Mouse (Mus musculus) cerebellum, adult 2 months (tissue): Measurements from ENCODE around the gene Arhgap35. TPM values are rescaled to one million over a fixed set of nuclear protein-coding genes. Genes with fewer than 3 reads are reported as not detected.

Experiments used
- DNase-seq, 2 experiments: peaks; one replicate each; pipeline ENCODE4 v3.0.0; 2021
- H3K27ac ChIP-seq: fragments of 200-500 bp; 2 replicates; pipeline ENCODE4 v1.5.1; 2012; ENCODE audit warnings: low read length, control low read depth, inconsistent platforms; ENCODE audit not compliant: insufficient read depth
- H3K27me3 ChIP-seq: fragments of 200-500 bp; 2 replicates; pipeline ENCODE4 v1.6.1; 2012; ENCODE audit warnings: inconsistent platforms, mild to moderate bottlenecking, low read length, moderate library complexity; ENCODE audit not compliant: control insufficient read depth, insufficient read depth
- H3K4me1 ChIP-seq: fragments of 200-500 bp; 2 replicates; pipeline ENCODE4 v1.6.1; 2011; ENCODE audit warnings: low read length; ENCODE audit not compliant: control insufficient read depth, insufficient read depth
- H3K4me3 ChIP-seq: fragments of 200-500 bp; replicated peaks from 2 replicates; pipeline ENCODE3; 2011; ENCODE audit warnings: mild to moderate bottlenecking, low read depth, low read length, control low read depth; ENCODE audit not compliant: insufficient read depth
- CTCF ChIP-seq: fragments of 200-500 bp; IDR thresholded peaks from 2 replicates; pipeline ENCODE4 v1.5.1; 2011; ENCODE audit warnings: low read depth, mild to moderate bottlenecking, control low read depth, low read length, moderate library complexity, borderline replicate concordance; ENCODE audit not compliant: insufficient read depth
- POLR2A ChIP-seq: fragments of 200-500 bp; IDR thresholded peaks from 2 replicates; pipeline ENCODE4 v1.6.1; 2011; ENCODE audit warnings: low read length, control low read depth, borderline replicate concordance; ENCODE audit not compliant: insufficient read depth
- WGBS: fragments of 180-500 bp; shearing (Covaris S2); methylation state at CpG from one replicate; pipeline ENCODE4 v1.1.7; 2018; 5-methylcytosine and 5-hydroxymethylcytosine counted together
- polyA plus RNA-seq: library from polyadenylated mRNA; depleted of rRNA; stranded (reverse); fragments of >200 nt; gene quantifications from 2 replicates; pipeline ENCODE4 v1.2.3, GENCODE M21; 2012

Arhgap35 gene
- polyA plus RNA-seq, 1 experiment: 55.3 TPM

- TF ChIP-seq CTCF (peak; percentile 81), POLR2A (no peak)
- no peaks in the 10 kb centered on the region for H3K27me3 ChIP-seq
- DNase-seq: peak; percentile 50 to 55
- 17% methylated on average over 10 of the region's 10 CpGs for WGBS
- H3K4me3 ChIP-seq: no peak overlapping the region
- no peak overlapping the region for H3K27ac ChIP-seq
- no peaks in the 10 kb centered on the region for H3K4me1 ChIP-seq
Measured at GRCm38 (mm10) chr7:16629598-16630296, 15.0 kb upstream of the Arhgap35 start.

- Histone ChIP-seq H3K27me3 (no peaks in the 10 kb centered on the region), H3K4me1 (no peaks in the 10 kb centered on the region), H3K27ac (no peak overlapping the region), H3K4me3 (peak overlapping the region; percentile 22)
- DNase-seq: peak; percentile 58
- no peak for TF ChIP-seq POLR2A
- TF ChIP-seq CTCF: peak; percentile 82
- 30% methylated on average over 12 of the region's 12 CpGs for WGBS
Measured at GRCm38 (mm10) chr7:16628096-16628771, 13.4 kb upstream of the Arhgap35 start.

DNA sequence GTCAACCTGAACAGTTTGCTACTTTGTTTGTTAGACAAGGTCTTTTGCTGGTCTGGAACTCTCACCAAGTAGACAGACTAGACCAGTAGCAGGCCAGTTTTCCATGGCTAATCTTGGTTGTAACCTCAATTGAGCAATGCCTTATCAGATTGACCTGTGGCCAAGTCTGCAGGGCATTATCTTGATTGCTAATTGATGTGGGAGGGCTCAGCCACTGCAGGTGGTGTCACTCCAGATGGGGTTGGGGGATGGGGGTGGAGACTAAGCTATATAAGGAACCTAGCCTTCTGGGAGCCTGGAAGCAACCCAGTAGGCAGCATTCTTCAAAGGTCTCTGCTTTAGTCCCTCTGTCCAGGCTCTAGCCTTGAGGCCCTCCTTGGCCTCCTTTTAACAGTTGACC lies 8.9 kb upstream of the Arhgap35 start:
- no peak overlapping the region for H3K4me3 ChIP-seq
- peak in 1 of 2 experiments; percentile 42 for DNase-seq
- no peaks in the 10 kb centered on the region for H3K4me1 ChIP-seq
- no peaks in the 10 kb centered on the region for H3K27me3 ChIP-seq
- TF ChIP-seq POLR2A: no peak
- TF ChIP-seq CTCF: no peak
- no peak overlapping the region for H3K27ac ChIP-seq

GRCm38 (mm10) chr7:16623131-16623530 lies 8.3 kb upstream of the Arhgap35 start:
- 71% methylated on average over 4 of the region's 4 CpGs for WGBS
- Histone ChIP-seq H3K4me1 (no peaks in the 10 kb centered on the region), H3K27ac (no peak overlapping the region), H3K27me3 (no peaks in the 10 kb centered on the region), H3K4me3 (no peak overlapping the region)
- TF ChIP-seq CTCF (no peak), POLR2A (no peak)
- no peak for DNase-seq

DNA sequence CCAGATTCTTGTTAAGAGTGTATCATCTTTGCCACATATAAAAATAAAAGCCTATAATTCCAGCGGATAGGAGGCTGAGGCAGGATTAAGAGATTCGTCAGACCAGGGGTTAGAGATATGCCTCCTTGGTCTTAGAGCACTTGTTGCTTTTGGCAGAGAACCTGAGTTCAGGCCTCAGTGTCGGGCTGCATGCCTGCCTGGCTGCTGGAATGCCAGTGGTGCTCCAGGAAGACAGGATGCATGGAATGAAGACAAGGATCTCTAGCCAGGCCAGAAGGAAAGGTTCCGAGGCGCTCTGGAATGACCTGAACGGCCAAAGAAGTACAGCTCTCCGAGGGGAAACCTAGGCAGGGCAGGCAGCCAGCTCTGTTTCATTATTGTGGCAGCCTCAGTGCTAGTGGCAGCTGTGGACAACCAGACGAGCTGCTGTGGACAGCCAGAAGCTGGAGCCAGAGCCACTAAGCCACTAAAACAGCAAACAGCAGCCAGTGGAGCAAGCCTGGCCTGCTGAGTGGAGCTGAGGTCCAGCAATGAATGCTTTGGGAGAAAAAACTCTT lies 6.4 kb upstream of the Arhgap35 start:
- H3K4me3 ChIP-seq: no peak overlapping the region
- DNase-seq: no peak
- H3K27me3 ChIP-seq: no peaks in the 10 kb centered on the region
- no peak overlapping the region for H3K27ac ChIP-seq
- no peak for TF ChIP-seq POLR2A
- TF ChIP-seq CTCF: no peak
- WGBS: 50% methylated on average over 8 of the region's 8 CpGs
- no peaks in the 10 kb centered on the region for H3K4me1 ChIP-seq

DNA sequence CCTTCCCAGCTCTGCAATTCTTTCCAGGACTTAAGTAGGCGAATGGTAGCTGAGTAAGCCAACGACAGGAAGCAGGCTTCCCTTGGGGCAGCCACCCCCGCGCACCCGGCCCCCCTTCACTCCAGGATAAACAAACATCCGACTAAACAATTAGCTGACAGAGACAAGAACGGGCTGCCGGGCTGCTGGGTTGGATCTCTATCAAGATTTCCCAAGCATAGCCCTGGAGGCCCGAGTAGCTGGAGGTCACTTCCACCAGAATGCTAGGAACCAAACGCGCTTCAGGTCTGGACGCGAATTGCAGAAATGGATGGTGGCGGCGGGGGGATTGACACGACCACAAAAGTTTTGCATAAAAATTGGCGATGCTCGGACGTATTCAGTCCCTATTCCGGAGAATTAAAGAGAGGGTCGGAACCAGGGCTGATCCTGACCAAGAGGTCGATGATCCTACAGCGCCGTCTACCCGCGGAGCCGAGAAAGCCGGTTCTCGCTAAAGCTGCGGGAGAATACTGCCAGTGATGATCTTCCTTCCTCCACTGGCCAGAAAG lies 3.9 kb upstream of the Arhgap35 start:
- no peaks in the 10 kb centered on the region for H3K27me3 ChIP-seq
- peak overlapping the region; percentile 44 for H3K4me3 ChIP-seq
- WGBS: 4% methylated on average over 30 of the region's 30 CpGs
- no peak overlapping the region for H3K27ac ChIP-seq
- no peaks in the 10 kb centered on the region for H3K4me1 ChIP-seq
- no peak for TF ChIP-seq POLR2A
- TF ChIP-seq CTCF: peak; percentile 72
- DNase-seq: peak; percentile 68 to 72

DNA sequence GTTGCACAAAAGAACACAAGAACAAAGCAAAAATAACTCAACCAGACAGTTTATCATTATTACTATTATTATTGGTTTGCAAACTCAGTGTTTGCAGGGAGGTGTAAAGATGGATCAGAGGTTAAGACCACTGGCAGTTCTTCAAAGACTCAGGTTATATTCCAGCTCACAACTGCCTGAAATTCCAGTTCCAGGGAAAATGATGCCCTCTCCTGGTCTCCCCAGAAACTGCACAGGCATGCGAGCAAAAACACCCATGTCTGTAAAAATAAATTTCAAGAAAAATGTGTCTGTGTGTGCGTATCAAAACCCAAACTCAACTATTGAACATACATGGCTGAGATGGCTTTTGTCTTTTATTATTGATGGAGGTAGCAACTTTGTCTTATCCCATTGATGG lies 2.3 kb upstream of the Arhgap35 start:
- no peak overlapping the region for H3K27ac ChIP-seq
- peak; percentile 59 to 68 for DNase-seq
- no peak overlapping the region for H3K4me3 ChIP-seq
- H3K27me3 ChIP-seq: no peaks in the 10 kb centered on the region
- TF ChIP-seq CTCF (peak; percentile 71), POLR2A (no peak)
- 13% methylated on average over 2 of the region's 2 CpGs for WGBS
- no peaks in the 10 kb centered on the region for H3K4me1 ChIP-seq
